Mouse (Mus musculus): ENCODE data around the gene Zfp316. TPM values are rescaled to one million over a fixed set of nuclear protein-coding genes. Genes with fewer than 3 reads are reported as not detected.

Zfp316 gene
- polyA plus RNA-seq (2015; fragmentation: Nextera tagmentation; extraction: Ambion mirVana) = 1.4 TPM in 2 replicates

GRCm38 (mm10) chr5:143269363-143270150 lies at the start of gene Zfp316:
TSS of gene Zfp316 (minus strand) at chr5:143270022.

GRCm38 (mm10) chr5:143314730-143315513 lies 45.1 kb upstream of the Zfp316 start, which contains the start of gene E130309D02Rik:
TSS of gene E130309D02Rik (minus strand) at chr5:143315360.

GRCm38 (mm10) chr5:143293404-143293803 lies 23.6 kb upstream of the Zfp316 start, which contains the start of gene Zfp853:
TSS of gene Zfp853 (minus strand) at chr5:143293623.

GRCm38 (mm10) chr5:143235028-143235693 lies 34.7 kb downstream of the Zfp316 start, which contains the start of gene Zfp12:
TSS of gene Zfp12 (plus strand) at chr5:143235163.

GRCm38 (mm10) chr5:143226790-143227189 lies 43.0 kb downstream of the Zfp316 start, which contains the start of gene Spdye4a:
TSS of gene Spdye4a (minus strand) at chr5:143226890.

Other genes with a start within 250 kb of the Zfp316 start
- gene Rnf216, start 157.0 kb downstream of the Zfp316 start, polyA plus RNA-seq (2015; fragmentation: Nextera tagmentation; extraction: Ambion mirVana) = 17.7 and 18.1 TPM in 2 replicates
- not detected in 2 replicates for gene Olfr718-ps1, start 122.4 kb downstream of the Zfp316 start, polyA plus RNA-seq (2015; fragmentation: Nextera tagmentation; extraction: Ambion mirVana)
- gene Rbak, start 89.2 kb downstream of the Zfp316 start, polyA plus RNA-seq (2015; fragmentation: Nextera tagmentation; extraction: Ambion mirVana) = 4.3 and 4.8 TPM in 2 replicates
- not detected in 2 replicates for gene Spdye4b, start 89.0 kb downstream of the Zfp316 start, polyA plus RNA-seq (2015; fragmentation: Nextera tagmentation; extraction: Ambion mirVana)
- not detected in 2 replicates for gene Spdye4a, start 43.1 kb downstream of the Zfp316 start, polyA plus RNA-seq (2015; fragmentation: Nextera tagmentation; extraction: Ambion mirVana)
- gene Zfp12, start 34.9 kb downstream of the Zfp316 start, polyA plus RNA-seq (2015; fragmentation: Nextera tagmentation; extraction: Ambion mirVana) = 4.8 and 5.7 TPM in 2 replicates
- not detected in 2 replicates for gene Zfp853, start 23.6 kb upstream of the Zfp316 start, polyA plus RNA-seq (2015; fragmentation: Nextera tagmentation; extraction: Ambion mirVana)
- 11.5 and 12.3 TPM in 2 replicates for gene E130309D02Rik, start 45.3 kb upstream of the Zfp316 start, polyA plus RNA-seq (2015; fragmentation: Nextera tagmentation; extraction: Ambion mirVana)
- 62.4 and 63.2 TPM in 2 replicates for gene Zdhhc4, start 59.2 kb upstream of the Zfp316 start, polyA plus RNA-seq (2015; fragmentation: Nextera tagmentation; extraction: Ambion mirVana)
- not detected in 2 replicates for gene Grid2ip, start 87.3 kb upstream of the Zfp316 start, polyA plus RNA-seq (2015; fragmentation: Nextera tagmentation; extraction: Ambion mirVana)
- gene Kdelr2, start 133.8 kb upstream of the Zfp316 start, polyA plus RNA-seq (2015; fragmentation: Nextera tagmentation; extraction: Ambion mirVana) = 169 and 210 TPM in 2 replicates
- 4.5 and 5.3 TPM in 2 replicates for gene Daglb, start 194.6 kb upstream of the Zfp316 start, polyA plus RNA-seq (2015; fragmentation: Nextera tagmentation; extraction: Ambion mirVana)